Mouse (Mus musculus) kidney, postnatal 0 days (tissue): ENCODE measurements around the gene Copz1. TPM values are rescaled to one million over a fixed set of nuclear protein-coding genes. Genes with fewer than 3 reads are reported as not detected.
A peak's percentile ranks its signal among the peaks of the same experiment; 100 is the strongest.

Source experiments
- ATAC-seq: fragments of 200-750 bp; cut with Nextera tagmentation; replicated peaks from 2 replicates; pipeline ENCODE4 v1.8.0; 2017; ENCODE audit warnings: low read depth, moderate number of reproducible peaks, moderate TSS enrichment, moderate library complexity; ENCODE audit not compliant: low FRiP score
- DNase-seq: peaks from one replicate; pipeline ENCODE4 v3.0.0-alpha.2; 2016; ENCODE audit warnings: low spot score
- H3K27ac ChIP-seq: fragments of 300-500 bp; sonication (generic); 2 replicates; pipeline ENCODE4 v1.5.1; 2014; ENCODE audit warnings: mild to moderate bottlenecking
- H3K27me3 ChIP-seq: fragments of 300-500 bp; sonication (generic); 2 replicates; pipeline ENCODE4 v1.6.1; 2014; ENCODE audit warnings: low read length, mixed read lengths; ENCODE audit not compliant: insufficient read depth
- H3K36me3 ChIP-seq: fragments of 300-500 bp; sonication (generic); 2 replicates; pipeline ENCODE4 v1.6.1; 2014; ENCODE audit warnings: low read length, mixed read lengths; ENCODE audit not compliant: insufficient read depth
- H3K4me1 ChIP-seq: fragments of 300-500 bp; sonication (generic); replicated peaks from 2 replicates; pipeline ENCODE4 v1.6.1; 2014; ENCODE audit warnings: antibody characterized with exemption, low read length, mixed read lengths; ENCODE audit not compliant: insufficient read depth
- H3K4me2 ChIP-seq: fragments of 300-500 bp; sonication (generic); 2 replicates; pipeline ENCODE4 v1.6.1; 2014; ENCODE audit warnings: mild to moderate bottlenecking, low read length, moderate library complexity, mixed read lengths
- H3K4me3 ChIP-seq: fragments of 300-500 bp; sonication (generic); replicated peaks from 2 replicates; pipeline ENCODE4 v1.5.1; 2014; ENCODE audit warnings: low read depth, low read length
- H3K9ac ChIP-seq: fragments of 300-500 bp; sonication (generic); 2 replicates; pipeline ENCODE4 v1.6.1; 2014; ENCODE audit warnings: low read depth, low read length
- H3K9me3 ChIP-seq: fragments of 300-500 bp; sonication (generic); replicated peaks from 2 replicates; pipeline ENCODE4 v1.6.1; 2016; ENCODE audit warnings: low read length, inconsistent platforms, mixed read lengths
- CTCF ChIP-seq: IDR thresholded peaks from 2 replicates; pipeline ENCODE4 v1.5.1; 2016; ENCODE audit warnings: antibody characterized with exemption, low read depth, mild to moderate bottlenecking, moderate library complexity
- WGBS: fragments of 180-500 bp; shearing (Covaris S2); extraction: QIAGEN DNeasy Blood & Tissue Kit; methylation state at CpG from one replicate; pipeline ENCODE4 v1.1.7; 2014; 5-methylcytosine and 5-hydroxymethylcytosine counted together
- microRNA counts: library from miRNA; unstranded; fragments of <30 nt; microRNA quantifications from one replicate; lab custom pipeline; 2015
- microRNA-seq: library from miRNA; unstranded; fragments of <30 nt; microRNA quantifications from one replicate; pipeline ENCODE4, GENCODE M21; 2016
- polyA plus RNA-seq: library from polyadenylated mRNA; unstranded; fragments of >200 nt; fragmentation: Nextera tagmentation; extraction: Ambion mirVana; gene quantifications from 2 replicates; pipeline ENCODE4 v1.2.1, GENCODE M21; 2015

Copz1 gene
- polyA plus RNA-seq, 1 experiment from 2014 or later, result 237 TPM

GRCm38 (mm10) chr15:103340786-103341185, 68.3 kb downstream of the Copz1 start:
- H3K36me3 ChIP-seq, result peaks cover 18% of the 10 kb centered on the region
- 0 out of 2 replicates have a peak, but pooled peaks cover 9% of the 10 kb centered on the region for H3K4me1 ChIP-seq
- ATAC-seq, result no peak
- no peak overlapping the region for H3K27ac ChIP-seq
- no peak overlapping the region for H3K4me3 ChIP-seq
- no peak for DNase-seq
- peaks cover 19% of the 10 kb centered on the region for H3K27me3 ChIP-seq
- H3K4me2 ChIP-seq, result peak overlapping the region; percentile 91; the same call in 1 of the 2 replicates
- peak; percentile 50; the same call in 1 of the 2 replicates for TF ChIP-seq CTCF
- H3K9me3 ChIP-seq, result no peaks in the 10 kb centered on the region
- no peak overlapping the region for H3K9ac ChIP-seq
- 24% methylated on average over 4 of the region's 4 CpGs for WGBS

- H3K4me3 ChIP-seq, result no peak overlapping the region
- WGBS, result 39% methylated on average over 8 of the region's 8 CpGs
- TF ChIP-seq CTCF, result no peak
- H3K9me3 ChIP-seq, result no peaks in the 10 kb centered on the region
- H3K4me2 ChIP-seq, result no peak overlapping the region
- H3K36me3 ChIP-seq, result peaks cover 19% of the 10 kb centered on the region
- no peak overlapping the region for H3K9ac ChIP-seq
- DNase-seq (no peak), ATAC-seq (no peak)
- H3K27ac ChIP-seq, result no peak overlapping the region
- 0 out of 2 replicates have a peak, but pooled peaks cover 9% of the 10 kb centered on the region for H3K4me1 ChIP-seq
- H3K27me3 ChIP-seq, result peaks cover 19% of the 10 kb centered on the region
Observed at GRCm38 (mm10) chr15:103341547-103341946, 69.0 kb downstream of the Copz1 start.

- no peak for ATAC-seq
- H3K27me3 ChIP-seq, result peaks cover 19% of the 10 kb centered on the region
- DNase-seq, result peak; percentile 87
- H3K9me3 ChIP-seq, result no peaks in the 10 kb centered on the region
- no peak overlapping the region for H3K27ac ChIP-seq
- peak; percentile 91 for TF ChIP-seq CTCF
- H3K4me3 ChIP-seq, result no peak overlapping the region
- H3K9ac ChIP-seq, result no peak overlapping the region
- H3K4me2 ChIP-seq, result no peak overlapping the region
- H3K36me3 ChIP-seq, result peaks cover 19% of the 10 kb centered on the region
- 0 out of 2 replicates have a peak, but pooled peaks cover 9% of the 10 kb centered on the region for H3K4me1 ChIP-seq
- 18% methylated on average over 4 of the region's 4 CpGs for WGBS
Observed at GRCm38 (mm10) chr15:103342415-103342814, 69.9 kb downstream of the Copz1 start.

GRCm38 (mm10) chr15:103343008-103343407, 70.5 kb downstream of the Copz1 start:
- Histone ChIP-seq H3K27me3 (peaks cover 19% of the 10 kb centered on the region), H3K27ac (no peak overlapping the region), H3K9ac (no peak overlapping the region), H3K4me2 (no peak overlapping the region), H3K4me1 (0 out of 2 replicates have a peak, but pooled peaks cover 9% of the 10 kb centered on the region), H3K9me3 (no peaks in the 10 kb centered on the region), H3K36me3 (peaks cover 19% of the 10 kb centered on the region), H3K4me3 (no peak overlapping the region)
- TF ChIP-seq CTCF, result no peak
- ATAC-seq (no peak), DNase-seq (no peak)
- WGBS, result 67% methylated on average over 3 of the region's 3 CpGs

GRCm38 (mm10) chr15:103343556-103343955, 71.0 kb downstream of the Copz1 start:
- Histone ChIP-seq H3K36me3 (peaks cover 25% of the 10 kb centered on the region), H3K4me3 (no peak overlapping the region), H3K9ac (no peak overlapping the region), H3K4me1 (0 out of 2 replicates have a peak, but pooled peaks cover 9% of the 10 kb centered on the region), H3K27me3 (peaks cover 19% of the 10 kb centered on the region), H3K9me3 (no peaks in the 10 kb centered on the region), H3K27ac (no peak overlapping the region), H3K4me2 (no peak overlapping the region)
- peak; percentile 20; the same call in 1 of the 2 replicates for TF ChIP-seq CTCF
- DNase-seq (no peak), ATAC-seq (no peak)

GRCm38 (mm10) chr15:103345789-103346188, 73.3 kb downstream of the Copz1 start:
- TF ChIP-seq CTCF, result no peak
- 82% methylated on average over 6 of the region's 6 CpGs for WGBS

GRCm38 (mm10) chr15:103347275-103347684, 74.8 kb downstream of the Copz1 start:
- Histone ChIP-seq H3K9ac (no peak overlapping the region), H3K4me3 (no peak overlapping the region), H3K4me2 (no peak overlapping the region), H3K27ac (no peak overlapping the region), H3K4me1 (no peaks in the 10 kb centered on the region), H3K9me3 (no peaks in the 10 kb centered on the region), H3K27me3 (no peaks in the 10 kb centered on the region), H3K36me3 (peaks cover 55% of the 10 kb centered on the region)
- TF ChIP-seq CTCF, result peak; percentile 84
- 0 out of 2 replicates have a peak, but pooled peaks have one; percentile 13 for ATAC-seq
- DNase-seq, result peak; percentile 89
- 4% methylated on average over 2 of the region's 2 CpGs for WGBS

More at GRCm38 (mm10) chr15:103345789-103346188, 73.3 kb downstream of the Copz1 start:
- DNase-seq, result no peak
- Histone ChIP-seq H3K27ac (no peak overlapping the region), H3K9me3 (no peaks in the 10 kb centered on the region), H3K36me3 (peaks cover 45% of the 10 kb centered on the region), H3K4me3 (no peak overlapping the region), H3K9ac (no peak overlapping the region), H3K4me1 (no peaks in the 10 kb centered on the region), H3K27me3 (0 out of 2 replicates have a peak, but pooled peaks cover 6% of the 10 kb centered on the region), H3K4me2 (no peak overlapping the region)
- no peak for ATAC-seq

MicroRNA genes within 50 kb of the gene (microRNA counts, 519-probe panel; counts per million panel counts)
- microRNA mmu-miR-148b (lab: Ali Mortazavi, UCI), result 5,113 counts per million, percentile 84 among the panel's probes with 10 or more counts

Small RNA genes within 50 kb of the gene (microRNA-seq; reads per million reads assigned to microRNA genes)
- gene Mir148b, result 467 reads per million, percentile 71 among the genes with 10 or more reads in this experiment

Other genes starting within 250 kb of the Copz1 start
- 13.0 TPM in 2 replicates for gene Smug1, start 105.6 kb upstream of the Copz1 start, polyA plus RNA-seq
- 62.0 and 68.2 TPM in 2 replicates for gene Cbx5, start 32.9 kb upstream of the Copz1 start, polyA plus RNA-seq
- gene Hnrnpa1, start 32.3 kb upstream of the Copz1 start, polyA plus RNA-seq, result 705 and 720 TPM in 2 replicates
- gene Nfe2, start 14.3 kb upstream of the Copz1 start, polyA plus RNA-seq, result 1.9 and 2.8 TPM in 2 replicates
- 0.47 and 0.65 TPM in 2 replicates for gene Gpr84, start 37.9 kb downstream of the Copz1 start, polyA plus RNA-seq
- 11.3 and 11.8 TPM in 2 replicates for gene Zfp385a, start 67.4 kb downstream of the Copz1 start, polyA plus RNA-seq
- gene Itga5, start 94.0 kb downstream of the Copz1 start, polyA plus RNA-seq, result 19.4 and 22.0 TPM in 2 replicates
- gene Gtsf1, start 157.8 kb downstream of the Copz1 start, polyA plus RNA-seq, result not detected in 2 replicates
- gene Gtsf2, start 175.8 kb downstream of the Copz1 start, polyA plus RNA-seq, result not detected in 2 replicates
- 1.2 and 1.5 TPM in 2 replicates for gene Nckap1l, start 181.1 kb downstream of the Copz1 start, polyA plus RNA-seq
- 3.5 and 3.9 TPM in 2 replicates for gene Pde1b, start 230.3 kb downstream of the Copz1 start, polyA plus RNA-seq